29 mouse cellular contexts compared by ENCODE assay signal in genomic region chr10:56025400-56025799, GRCm38 (mm10).
DNase-seq lines count a peak whose midpoint lies in the region; ATAC-seq and TF ChIP-seq lines count a peak whose summit lies in the region.
"Had no signal": no experiment of that assay in that cellular context is flagged by ENCODE, and none has a peak within 500 bp of the region (broad histone marks: within the 10 kb centered on the region; RNA-seq: fewer than 3 reads in every experiment).

No protein-coding gene starts in this region.

- DNase-seq in lung, embryonic 14.5 days = peak; percentile 30
- DNase-seq in lung, postnatal 36 days = no peak
- DNase-seq in MN1 (ENCODE audit: low spot score) (peak; percentile 17), adipocyte (ENCODE audit: low spot score) (peak; percentile 30)
- no peak for DNase-seq in left cerebral cortex, postnatal 10 days (ENCODE audit: extremely low spot score in 1 of 2, low spot score in 2 of 2)
- DNase-seq in left cerebral cortex, postnatal 25 days (ENCODE audit: low spot score in 2 of 2) = no peak
- DNase-seq: adrenal gland, adult 2 months; adrenal gland, postnatal 36 days; cerebellum, adult 18-20 months; gastrocnemius, postnatal 25 days; heart, adult 18-20 months; heart, postnatal 36 days; kidney, postnatal 36 days; layer of hippocampus, adult 9-11 months; lung, adult 2 months; lung, postnatal 14 days; right cerebral cortex, adult 18-20 months; spleen, adult 18-20 months had no signal

- TF ChIP-seq CTCF in lung, embryonic 14.5 days (IDR thresholded peaks at IDR 0.05; ENCODE audit: low read depth) = no peak

- intact Hi-C loops in left cerebral cortex, postnatal 10 days (cut with DNase I) = no loop called here
- intact Hi-C loops in left cerebral cortex, postnatal 25 days (cut with DNase I) = no loop called here

- ATAC-seq in lung, embryonic 14.5 days (ENCODE audit: insufficient read depth) = peak; percentile 24; the same call in 1 of the 2 replicates
- ATAC-seq in stomach, embryonic 16.5 days (ENCODE audit: insufficient read depth, low FRiP score) = peak; percentile 56; the same call in 1 of the 2 replicates
- ATAC-seq: forebrain, embryonic 15.5 days; intestine, postnatal 0 days had no signal

- H3K9ac ChIP-seq in lung, embryonic 14.5 days = no peak overlapping the region
- H3K9ac ChIP-seq in stomach, embryonic 16.5 days (ENCODE audit: low read length) = no peak overlapping the region
- H3K9ac ChIP-seq: forebrain, embryonic 15.5 days; hindbrain, embryonic 12.5 days; kidney, embryonic 15.5 days; liver, embryonic 14.5 days; neural tube, embryonic 12.5 days had no signal

- no peaks in the 10 kb centered on the region for H3K36me3 ChIP-seq in lung, embryonic 14.5 days (ENCODE audit: insufficient read depth)
- no peaks in the 10 kb centered on the region for H3K36me3 ChIP-seq in stomach, embryonic 16.5 days (ENCODE audit: control insufficient read depth, insufficient read depth, low read length)
- H3K36me3 ChIP-seq: forebrain, embryonic 15.5 days; G1E; hindbrain, embryonic 12.5 days; kidney, embryonic 15.5 days; midbrain, embryonic 10.5 days; neural tube, embryonic 12.5 days had no signal

- H3K4me3 ChIP-seq in lung, embryonic 14.5 days (ENCODE audit: low read depth, low read length) = no peak overlapping the region
- no peak overlapping the region for H3K4me3 ChIP-seq in stomach, embryonic 16.5 days (replicated peaks; ENCODE audit: low read length)
- H3K4me3 ChIP-seq: forebrain, embryonic 15.5 days; hindbrain, embryonic 12.5 days; kidney, embryonic 15.5 days; midbrain, embryonic 10.5 days; myocyte; neural tube, embryonic 12.5 days had no signal

- H3K4me1 ChIP-seq in lung, embryonic 14.5 days (ENCODE audit: insufficient read depth) = no peaks in the 10 kb centered on the region
- H3K4me1 ChIP-seq in stomach, embryonic 16.5 days (ENCODE audit: control insufficient read depth, insufficient read depth, low read length) = no peaks in the 10 kb centered on the region
- H3K4me1 ChIP-seq: forebrain, embryonic 15.5 days; hindbrain, embryonic 12.5 days; kidney, embryonic 15.5 days; midbrain, embryonic 10.5 days; neural tube, embryonic 12.5 days had no signal

- no peak overlapping the region for H3K4me2 ChIP-seq in lung, embryonic 14.5 days
- no peak overlapping the region for H3K4me2 ChIP-seq in stomach, embryonic 16.5 days (ENCODE audit: low read depth, low read length)
- H3K4me2 ChIP-seq: forebrain, embryonic 15.5 days; heart, embryonic 11.5 days; hindbrain, embryonic 12.5 days; kidney, embryonic 15.5 days; neural tube, embryonic 12.5 days had no signal

- H3K9me3 ChIP-seq in lung, embryonic 14.5 days (ENCODE audit: low read depth, low read length) = no peaks in the 10 kb centered on the region
- H3K9me3 ChIP-seq in stomach, embryonic 16.5 days (replicated peaks; ENCODE audit: control insufficient read depth, low read length) = no peaks in the 10 kb centered on the region
- H3K9me3 ChIP-seq: forebrain, embryonic 15.5 days; G1E; hindbrain, embryonic 12.5 days; kidney, embryonic 15.5 days; midbrain, embryonic 10.5 days; neural tube, embryonic 12.5 days had no signal

- no peaks in the 10 kb centered on the region for H3K27me3 ChIP-seq in lung, embryonic 14.5 days (ENCODE audit: insufficient read depth, low read length)
- H3K27me3 ChIP-seq in stomach, embryonic 16.5 days (ENCODE audit: control insufficient read depth, insufficient read depth, low read length) = no peaks in the 10 kb centered on the region
- H3K27me3 ChIP-seq: forebrain, embryonic 15.5 days; hindbrain, embryonic 12.5 days; kidney, embryonic 15.5 days; neural tube, embryonic 12.5 days had no signal

- H3K27ac ChIP-seq in lung, embryonic 14.5 days (ENCODE audit: low read depth) = no peak overlapping the region
- no peak overlapping the region for H3K27ac ChIP-seq in stomach, embryonic 16.5 days (ENCODE audit: low read length)
- H3K27ac ChIP-seq: forebrain, embryonic 15.5 days; hindbrain, embryonic 12.5 days; kidney, embryonic 15.5 days; liver, embryonic 14.5 days; midbrain, embryonic 10.5 days; neural tube, embryonic 12.5 days had no signal

Comparison
In these comparisons a context has a peak if more than half of its experiments do, and no peak if none do; other contexts are left out.
1. DNase-seq: peak in lung, embryonic 14.5 days (single experiment), MN1 (single experiment) and adipocyte (single experiment); none in lung, postnatal 36 days (single experiment), left cerebral cortex, postnatal 10 days (0 of 2) and left cerebral cortex, postnatal 25 days (0 of 2).